Mouse (Mus musculus) stomach, embryonic 16.5 days (tissue): Measurements from ENCODE around the gene Ccdc84. TPM values are rescaled to one million over a fixed set of nuclear protein-coding genes. Genes with fewer than 3 reads are reported as not detected.
"Not testable (repeated sequence)": the region's sequence is repeated elsewhere in the genome, so short reads cannot be mapped to it uniquely, and the experiment has no call there.

ENCODE experiments used
- ATAC-seq: fragments of 200-750 bp; cut with Nextera tagmentation; 2 replicates; pipeline ENCODE4 v1.8.0; 2017; ENCODE audit warnings: moderate number of reproducible peaks, moderate TSS enrichment; ENCODE audit not compliant: insufficient read depth, low FRiP score
- H3K27ac ChIP-seq: fragments of 300-500 bp; sonication (generic); 2 replicates; pipeline ENCODE4 v1.5.1; 2014; ENCODE audit warnings: low read length
- H3K27me3 ChIP-seq: fragments of 300-500 bp; sonication (generic); 2 replicates; pipeline ENCODE4 v1.6.1; 2014; ENCODE audit warnings: low read length, control low read depth, mixed read lengths; ENCODE audit not compliant: control insufficient read depth, insufficient read depth
- H3K36me3 ChIP-seq: fragments of 300-500 bp; sonication (generic); 2 replicates; pipeline ENCODE4 v1.6.1; 2014; ENCODE audit warnings: low read length; ENCODE audit not compliant: control insufficient read depth, insufficient read depth
- H3K4me1 ChIP-seq: fragments of 300-500 bp; sonication (generic); 2 replicates; pipeline ENCODE4 v1.6.1; 2014; ENCODE audit warnings: low read length, control low read depth, mixed read lengths; ENCODE audit not compliant: control insufficient read depth, insufficient read depth
- H3K4me2 ChIP-seq: fragments of 300-500 bp; sonication (generic); 2 replicates; pipeline ENCODE4 v1.6.1; 2014; ENCODE audit warnings: low read depth, low read length, mixed read lengths
- H3K4me3 ChIP-seq: fragments of 300-500 bp; sonication (generic); replicated peaks from 2 replicates; pipeline ENCODE4 v1.5.1; 2014; ENCODE audit warnings: mild to moderate bottlenecking, low read length
- H3K9ac ChIP-seq: fragments of 300-500 bp; sonication (generic); 2 replicates; pipeline ENCODE4 v1.6.1; 2014; ENCODE audit warnings: low read length
- H3K9me3 ChIP-seq: fragments of 300-500 bp; sonication (generic); replicated peaks from 2 replicates; pipeline ENCODE4 v1.6.1; 2016; ENCODE audit warnings: low read length, control low read depth; ENCODE audit not compliant: control insufficient read depth
- WGBS: fragments of 180-500 bp; shearing (Covaris S2); extraction: QIAGEN DNeasy Blood & Tissue Kit; methylation state at CpG from one replicate; pipeline ENCODE4 v1.1.7; 2014; 5-methylcytosine and 5-hydroxymethylcytosine counted together
- polyA plus RNA-seq: library from polyadenylated mRNA; unstranded; fragments of >200 nt; fragmentation: Nextera tagmentation; extraction: Ambion mirVana; gene quantifications from 2 replicates; pipeline ENCODE4 v1.2.1, GENCODE M21; 2015

Ccdc84 gene
- polyA plus RNA-seq, 1 experiment from 2014 or later, result 27.6 TPM

DNA sequence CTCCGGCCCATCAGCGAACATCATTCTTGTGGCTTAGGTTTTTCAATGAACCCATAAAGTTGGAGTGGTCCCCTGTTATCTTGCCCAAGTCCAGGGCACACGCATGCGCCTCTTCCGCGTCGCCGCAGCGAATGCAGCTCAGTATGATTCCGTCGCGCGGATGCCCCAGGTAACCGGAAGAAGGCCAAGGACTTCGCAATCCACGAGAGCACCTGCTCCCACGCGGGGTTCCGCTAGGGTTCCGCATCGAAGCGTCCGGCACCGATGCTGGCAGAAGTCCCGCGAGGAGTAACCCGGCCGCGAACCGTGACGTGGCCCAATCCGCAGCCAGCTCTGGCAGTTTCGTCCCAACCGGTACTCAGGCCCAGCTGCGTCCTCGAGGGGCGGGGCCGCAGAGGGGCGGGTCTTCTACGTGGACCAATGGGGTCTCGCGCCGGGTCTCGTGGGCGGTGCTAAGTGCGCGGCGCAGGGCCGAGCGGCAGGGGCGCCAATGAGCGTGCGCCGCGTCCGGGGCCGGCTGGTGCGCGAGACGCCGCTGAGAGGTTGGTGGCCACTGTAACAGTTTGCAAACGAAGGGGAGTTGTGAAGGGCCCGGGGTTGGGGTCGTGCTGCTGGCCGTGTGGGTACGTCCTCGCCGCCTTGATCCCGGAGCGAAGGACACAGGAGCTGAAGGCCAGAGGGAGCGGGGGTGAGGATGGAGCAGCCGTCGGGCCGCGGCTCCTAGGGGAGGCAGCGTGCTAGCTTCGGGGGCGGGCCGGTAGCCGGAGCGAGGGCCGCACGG is 39.1 kb downstream of the Ccdc84 start, which contains the start of gene Hyou1:
Gene Hyou1 (plus strand): TSS at position 437 of the 781 bp plus-strand sequence.
- under 1% methylated on average over 83 of the region's 83 CpGs for WGBS
- peak within 1 kb of the TSS; percentile 93 for H3K27ac ChIP-seq
- peak within 1 kb of the TSS; percentile 91 for H3K4me3 ChIP-seq
- ATAC-seq, result peak; percentile 98
- H3K9ac ChIP-seq, result peak within 1 kb of the TSS; percentile 86
- H3K36me3 ChIP-seq, result peaks cover 19% of the 10 kb centered on the region
- H3K27me3 ChIP-seq, result no peaks in the 10 kb centered on the region
- H3K4me1 ChIP-seq, result peaks cover 12% of the 10 kb centered on the region
- H3K9me3 ChIP-seq, result no peaks in the 10 kb centered on the region
- peak within 1 kb of the TSS; percentile 72 for H3K4me2 ChIP-seq

DNA sequence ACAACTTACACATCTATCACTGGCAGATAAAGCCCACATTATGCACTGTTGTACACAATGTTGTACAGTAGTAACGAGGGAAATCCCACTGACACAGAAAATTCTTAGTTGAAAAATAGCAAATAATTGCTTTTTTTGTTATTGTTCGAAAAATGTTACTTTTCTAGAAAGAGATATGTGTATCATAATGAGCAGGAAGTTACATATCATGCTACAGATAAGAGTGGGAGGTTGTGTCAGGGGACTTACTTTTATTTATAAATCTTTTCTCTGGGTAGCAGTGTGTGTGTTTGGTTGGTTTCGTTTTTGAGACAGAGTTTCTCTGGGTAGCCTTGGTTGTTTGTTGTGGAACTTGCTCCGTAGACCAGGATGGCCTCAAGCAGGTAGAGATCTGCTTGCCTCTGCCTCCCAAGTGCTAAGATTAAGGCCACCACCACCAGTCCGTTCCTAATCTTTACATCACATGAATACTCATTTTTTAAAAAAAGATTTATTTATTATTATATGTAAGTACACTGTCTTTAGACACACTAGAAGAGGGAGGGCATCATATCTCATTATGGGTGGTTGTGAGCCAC is 40.1 kb downstream of the Ccdc84 start:
- Histone ChIP-seq H3K9ac (peak overlapping the region; percentile 86), H3K36me3 (peaks cover 12% of the 10 kb centered on the region), H3K27me3 (no peaks in the 10 kb centered on the region), H3K27ac (peak overlapping the region; percentile 93; the same call in 1 of the 2 replicates), H3K9me3 (no peaks in the 10 kb centered on the region), H3K4me2 (peak overlapping the region; percentile 72), H3K4me1 (peaks cover 12% of the 10 kb centered on the region), H3K4me3 (peak overlapping the region; percentile 91)
- ATAC-seq, result no peak
- WGBS, result 78% methylated on average over 5 of the region's 5 CpGs

DNA sequence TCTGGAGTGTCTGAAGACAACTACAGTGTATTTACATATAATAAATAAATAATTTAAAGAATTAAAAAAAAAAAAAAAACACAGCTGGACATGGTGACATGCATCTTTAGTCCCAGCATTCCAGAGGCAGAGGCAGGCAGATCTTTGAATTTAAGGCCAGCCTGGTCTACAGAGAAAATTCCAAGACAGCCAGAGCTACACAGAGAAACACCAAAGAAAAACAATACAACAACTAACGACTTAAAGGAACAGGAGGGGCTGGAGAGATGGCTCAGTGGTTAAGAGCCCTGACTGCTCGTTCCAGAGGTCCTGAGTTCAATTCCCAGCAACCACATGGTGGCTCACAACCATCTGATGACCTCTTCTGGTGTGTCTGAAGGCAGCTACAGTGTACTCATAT is 41.0 kb downstream of the Ccdc84 start:
- not testable (repeated sequence) for H3K4me3 ChIP-seq, H3K27me3 ChIP-seq, ATAC-seq, H3K36me3 ChIP-seq, H3K9ac ChIP-seq, H3K4me2 ChIP-seq, H3K9me3 ChIP-seq, H3K27ac ChIP-seq
- 79% methylated on average over 2 of the region's 2 CpGs for WGBS
- H3K4me1 ChIP-seq, result peaks cover 12% of the 10 kb centered on the region

DNA sequence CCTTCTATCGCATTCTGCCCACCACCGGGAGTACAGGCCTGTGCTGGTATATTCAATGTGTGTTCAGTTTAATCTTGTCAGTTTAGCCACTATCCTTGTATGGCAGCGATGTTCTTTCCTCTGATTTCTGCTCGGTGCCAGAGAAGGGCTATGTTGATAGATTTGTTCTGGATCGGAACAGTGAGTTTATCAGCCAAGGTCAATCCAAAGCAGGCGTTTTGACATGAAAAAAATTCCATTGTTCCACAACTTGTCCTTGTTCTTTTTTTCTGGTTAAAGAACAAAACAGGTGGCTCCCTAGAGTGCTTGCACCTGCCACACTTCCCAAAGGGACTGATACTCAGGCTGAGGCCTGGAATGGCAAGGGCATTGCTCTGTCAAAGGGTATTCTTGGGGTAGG is 42.2 kb downstream of the Ccdc84 start:
- H3K9me3 ChIP-seq, result 0 out of 2 replicates have a peak, but pooled peaks cover 2% of the 10 kb centered on the region
- no peak overlapping the region for H3K9ac ChIP-seq
- WGBS, result 81% methylated on average over 6 of the region's 6 CpGs
- no peaks in the 10 kb centered on the region for H3K27me3 ChIP-seq
- no peak overlapping the region for H3K4me2 ChIP-seq
- H3K36me3 ChIP-seq, result no peaks in the 10 kb centered on the region
- H3K4me1 ChIP-seq, result peaks cover 12% of the 10 kb centered on the region
- no peak overlapping the region for H3K4me3 ChIP-seq
- no peak overlapping the region for H3K27ac ChIP-seq
- ATAC-seq, result no peak

- no peak for ATAC-seq
- no peak overlapping the region for H3K4me2 ChIP-seq
- no peaks in the 10 kb centered on the region for H3K27me3 ChIP-seq
These were observed 45.0 kb downstream of the Ccdc84 start for GRCm38 (mm10) chr9:44373386-44373785.

DNA sequence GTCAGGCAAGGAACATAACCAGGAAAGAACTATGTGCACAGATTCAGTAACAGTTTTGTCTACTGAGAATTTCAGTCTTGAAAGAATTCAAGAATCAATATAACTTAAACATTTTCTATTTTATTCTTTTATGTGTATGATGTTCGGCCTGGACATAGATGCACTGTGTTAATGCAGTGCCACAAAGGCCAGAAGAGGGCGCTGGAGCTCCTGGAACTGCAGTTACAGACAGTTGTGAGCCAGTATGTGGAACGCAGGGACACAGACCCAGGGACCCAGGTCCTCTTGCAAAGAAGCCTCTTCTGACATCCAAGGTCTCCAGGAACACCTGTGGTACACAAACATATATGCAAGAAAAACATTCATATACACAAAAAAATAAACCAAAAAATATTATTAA is 53.9 kb downstream of the Ccdc84 start:
- Histone ChIP-seq H3K27me3 (no peaks in the 10 kb centered on the region), H3K4me1 (peaks cover 8% of the 10 kb centered on the region), H3K27ac (no peak overlapping the region), H3K36me3 (no peaks in the 10 kb centered on the region), H3K4me3 (no peak overlapping the region), H3K9me3 (no peaks in the 10 kb centered on the region), H3K9ac (no peak overlapping the region), H3K4me2 (no peak overlapping the region)
- no peak for ATAC-seq
- 62% methylated on average over 3 of the region's 3 CpGs for WGBS

More at GRCm38 (mm10) chr9:44373386-44373785, 45.0 kb downstream of the Ccdc84 start:
- H3K9me3 ChIP-seq, result 0 out of 2 replicates have a peak, but pooled peaks cover 2% of the 10 kb centered on the region
- no peaks in the 10 kb centered on the region for H3K36me3 ChIP-seq
- H3K9ac ChIP-seq, result no peak overlapping the region
- no peak overlapping the region for H3K27ac ChIP-seq
- H3K4me1 ChIP-seq, result peaks cover 2% of the 10 kb centered on the region
- no peak overlapping the region for H3K4me3 ChIP-seq

DNA sequence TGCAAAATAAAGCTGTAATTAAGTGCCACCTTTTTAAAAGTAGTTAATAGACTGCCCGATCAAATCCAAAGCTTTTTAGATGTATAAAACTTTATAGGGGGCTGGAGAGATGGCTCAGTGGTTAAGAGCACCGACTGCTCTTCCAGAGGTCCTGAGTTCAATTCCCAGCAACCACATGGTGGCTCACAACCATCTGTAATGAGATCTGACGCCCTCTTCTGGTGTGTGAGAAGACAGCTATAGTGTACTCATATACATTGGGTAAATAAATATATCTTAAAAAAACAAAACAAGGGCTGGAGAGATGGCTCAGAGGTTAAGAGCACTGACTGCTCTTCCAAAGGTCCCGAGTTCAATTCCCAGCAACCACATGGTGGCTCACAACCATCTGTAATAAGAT is 56.4 kb downstream of the Ccdc84 start:
- H3K27ac ChIP-seq, result peak overlapping the region; percentile 53
- H3K4me1 ChIP-seq, H3K9me3 ChIP-seq, H3K27me3 ChIP-seq: not testable (repeated sequence)
- 37% methylated on average over 4 of the region's 4 CpGs for WGBS
- ATAC-seq, result peak; percentile 39; the same call in 1 of the 2 replicates
- H3K9ac ChIP-seq, result peak overlapping the region; percentile 56
- peak overlapping the region; percentile 78 for H3K4me2 ChIP-seq
- H3K36me3 ChIP-seq, result peaks cover 16% of the 10 kb centered on the region
- peak overlapping the region; percentile 81 for H3K4me3 ChIP-seq

DNA sequence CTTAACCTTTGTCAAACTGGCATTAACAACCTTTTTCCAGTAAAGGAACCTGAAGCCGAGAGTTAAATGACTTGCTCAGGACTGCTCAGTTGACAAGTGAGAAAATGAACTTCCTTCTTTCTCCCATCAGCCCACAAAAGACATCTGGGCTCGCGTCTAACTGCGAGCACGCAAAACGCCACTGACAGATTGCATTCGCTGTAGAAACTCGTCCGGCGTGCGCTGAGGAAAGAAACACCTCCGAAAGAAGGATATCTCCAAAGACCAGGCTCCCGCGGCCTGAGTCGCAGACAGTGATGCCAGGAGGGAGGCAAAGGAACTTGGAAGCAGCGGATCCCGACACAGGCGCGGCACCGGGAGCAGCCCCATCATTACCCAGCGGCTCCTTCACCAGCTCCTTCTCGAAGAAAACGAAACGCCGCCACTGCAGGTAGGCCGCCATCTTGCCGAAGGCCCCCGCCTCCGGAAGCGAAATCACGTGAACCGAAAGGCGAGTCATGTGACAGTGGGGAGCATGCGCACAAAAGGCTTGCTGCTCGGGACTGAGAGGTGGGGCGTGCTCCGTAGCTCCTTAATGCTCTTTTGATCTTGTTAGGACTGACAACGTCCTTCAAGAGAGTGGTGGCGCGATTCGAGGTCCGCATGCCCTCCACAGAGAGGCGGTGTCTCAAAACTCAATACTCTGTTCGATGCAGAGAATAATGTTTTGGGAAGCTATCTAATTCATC is 57.0 kb downstream of the Ccdc84 start, which contains the start of gene Vps11:
Gene Vps11 (minus strand): TSS at position 481 of the 728 bp plus-strand sequence.
- H3K9ac ChIP-seq, result peak within 1 kb of the TSS; percentile 80
- peaks cover 22% of the 10 kb centered on the region for H3K36me3 ChIP-seq
- ATAC-seq, result peak; percentile 94
- H3K4me2 ChIP-seq, result peak within 1 kb of the TSS; percentile 78
- no peaks in the 10 kb centered on the region for H3K9me3 ChIP-seq
- WGBS, result under 1% methylated on average over 44 of the region's 44 CpGs
- peak within 1 kb of the TSS; percentile 72 for H3K27ac ChIP-seq
- H3K4me1 ChIP-seq, result peaks cover 8% of the 10 kb centered on the region
- peak within 1 kb of the TSS; percentile 81 for H3K4me3 ChIP-seq
- no peaks in the 10 kb centered on the region for H3K27me3 ChIP-seq
